Mouse (Mus musculus) G1E (cell line): Measurements from ENCODE around the gene Ccdc148.

Experiments used
- CTCF ChIP-seq: IDR thresholded peaks from 2 replicates; pipeline ENCODE4 v1.5.1; 2012; ENCODE audit warnings: low read depth, low read length, inconsistent platforms, mixed read lengths
- GATA1 ChIP-seq: IDR thresholded peaks from 2 replicates; pipeline ENCODE4 v1.6.1; 2012; ENCODE audit warnings: borderline replicate concordance, low read length, inconsistent platforms, mixed read lengths

GRCm38 (mm10) chr2:59200511-59200910 lies 40.0 kb upstream of the Ccdc148 start:
- no peak for TF ChIP-seq GATA1
- no peak for TF ChIP-seq CTCF
